In the genomic region with DNA sequence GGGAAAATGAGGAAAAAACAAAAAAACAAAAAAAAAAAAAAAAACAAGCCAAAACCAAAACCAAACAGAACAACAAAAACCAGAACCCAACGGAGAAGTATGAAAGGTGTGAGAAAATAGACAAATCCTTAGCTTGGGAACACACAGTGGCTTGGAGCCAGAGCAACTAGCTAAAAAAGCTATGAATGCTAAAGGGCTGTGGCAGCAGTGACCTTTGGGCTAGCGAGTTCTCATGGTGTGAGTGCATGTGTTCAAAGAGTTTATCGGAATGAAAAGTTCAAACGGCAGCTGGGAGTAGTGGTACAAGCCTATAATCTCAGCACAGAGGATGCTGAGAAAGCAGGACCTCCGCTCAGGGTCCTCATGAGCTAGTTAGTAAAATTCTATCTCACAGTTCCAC, we compare ENCODE assay signal across 13 mouse cellular contexts. TPM values are rescaled to one million over a fixed set of nuclear protein-coding genes. Genes with fewer than 3 reads are reported as not detected.
DNase-seq lines count a peak whose midpoint lies in the region; ATAC-seq and TF ChIP-seq lines count a peak whose summit lies in the region.
"Had no signal": no experiment of that assay in that cellular context is flagged by ENCODE, and none has a peak within 500 bp of the region (broad histone marks: within the 10 kb centered on the region; RNA-seq: fewer than 3 reads in every experiment).

No protein-coding gene starts in this region.

- TF ChIP-seq CTCF in midbrain, postnatal 0 days (IDR thresholded peaks at IDR 0.05): no peak

- H3K9ac ChIP-seq in midbrain, embryonic 11.5 days (ENCODE audit: low read length): no peak overlapping the region
- H3K9ac ChIP-seq in midbrain, postnatal 0 days (replicated peaks; ENCODE audit: low read length, poor library complexity, severe bottlenecking): no peak overlapping the region
- H3K9ac ChIP-seq: embryonic facial prominence, embryonic 12.5 days; hindbrain, embryonic 13.5 days; lung, embryonic 15.5 days had no signal

- H3K9me3 ChIP-seq in midbrain, embryonic 11.5 days (ENCODE audit: control insufficient read depth, low read length): no peaks in the 10 kb centered on the region
- no peaks in the 10 kb centered on the region for H3K9me3 ChIP-seq in midbrain, postnatal 0 days (ENCODE audit: low read length)
- H3K9me3 ChIP-seq: embryonic facial prominence, embryonic 12.5 days; hindbrain, embryonic 13.5 days; lung, embryonic 15.5 days had no signal

- H3K4me2 ChIP-seq in midbrain, embryonic 11.5 days: no peak overlapping the region
- H3K4me2 ChIP-seq in midbrain, postnatal 0 days (ENCODE audit: low read depth, low read length, poor library complexity, severe bottlenecking): no peak overlapping the region
- H3K4me2 ChIP-seq: embryonic facial prominence, embryonic 12.5 days; hindbrain, embryonic 13.5 days; lung, embryonic 15.5 days had no signal

- WGBS in midbrain, embryonic 11.5 days: 85% methylated on average over 5 of the region's 5 CpGs
- 88% methylated on average over 5 of the region's 5 CpGs for WGBS in midbrain, postnatal 0 days

- H3K27ac ChIP-seq in midbrain, embryonic 11.5 days (ENCODE audit: low read depth, low read length): no peak overlapping the region
- no peak overlapping the region for H3K27ac ChIP-seq in midbrain, postnatal 0 days (ENCODE audit: low read depth, low read length)
- H3K27ac ChIP-seq: embryonic facial prominence, embryonic 12.5 days; hindbrain, embryonic 13.5 days; lung, embryonic 15.5 days had no signal

- H3K27me3 ChIP-seq in midbrain, embryonic 11.5 days (ENCODE audit: control insufficient read depth, insufficient read depth, low read length): no peaks in the 10 kb centered on the region
- H3K27me3 ChIP-seq in midbrain, postnatal 0 days (ENCODE audit: insufficient read depth, low read length): no peaks in the 10 kb centered on the region
- H3K27me3 ChIP-seq: embryonic facial prominence, embryonic 12.5 days; hindbrain, embryonic 13.5 days; lung, embryonic 15.5 days had no signal

- no peak overlapping the region for H3K4me3 ChIP-seq in midbrain, embryonic 11.5 days (ENCODE audit: low read depth, low read length)
- H3K4me3 ChIP-seq in midbrain, postnatal 0 days (ENCODE audit: low read depth, low read length): no peak overlapping the region
- H3K4me3 ChIP-seq: embryonic facial prominence, embryonic 12.5 days; hindbrain, embryonic 13.5 days; lung, embryonic 15.5 days had no signal

- ATAC-seq in midbrain, embryonic 11.5 days (ENCODE audit: low FRiP score): no peak
- ATAC-seq in midbrain, postnatal 0 days (ENCODE audit: low FRiP score): no peak

- H3K4me1 ChIP-seq in midbrain, embryonic 11.5 days (ENCODE audit: control insufficient read depth, insufficient read depth, low read length): no peaks in the 10 kb centered on the region
- H3K4me1 ChIP-seq in midbrain, postnatal 0 days (ENCODE audit: insufficient read depth, low read length): no peaks in the 10 kb centered on the region

- DNase-seq in cerebellum, adult 11-12 months: peak; percentile 10
- no peak for DNase-seq in cerebellum, adult 11 months
- peak; percentile 47 for DNase-seq in heart, adult 8-10 months (ENCODE audit: low spot score)
- DNase-seq in heart, adult 11 months: no peak
- DNase-seq in midbrain, embryonic 11.5 days (ENCODE audit: low spot score, missing footprints): peak; percentile 14
- DNase-seq in midbrain, postnatal 0 days (ENCODE audit: low spot score): no peak
- DNase-seq in right cerebral cortex, postnatal 36 days (ENCODE audit: low spot score in 2 of 2): no peak
- DNase-seq in embryo, embryonic 9.5 days (ENCODE audit: extremely low spot score): no peak
- DNase-seq: midbrain, embryonic 14.5 days; thymus, postnatal 4 days had no signal

- H3K36me3 ChIP-seq in midbrain, embryonic 11.5 days (ENCODE audit: control insufficient read depth, insufficient read depth, low read length): peaks cover 4% of the 10 kb centered on the region; the same call in 1 of the 2 replicates
- peaks cover 14% of the 10 kb centered on the region for H3K36me3 ChIP-seq in midbrain, postnatal 0 days (ENCODE audit: insufficient read depth, low read length)

RNA-seq across cellular contexts. Expression of gene Foxo3, which starts 12.4 kb away (rescaled TPM):
- 10 to 100 TPM; 67.9 to 93.5 (median 80.4) TPM for total RNA-seq in heart, adult 8-10 months (2022)
- polyA plus RNA-seq in midbrain, embryonic 11.5 days (2014; fragmentation: Nextera tagmentation; extraction: Ambion mirVana): 4.0 and 4.6 TPM in 2 replicates
- total RNA-seq in midbrain, postnatal 0 days (2014; rRNA removed): 37.7 and 42.9 TPM in 2 replicates
- polyA plus RNA-seq in midbrain, postnatal 0 days (2015; fragmentation: Nextera tagmentation; extraction: Ambion mirVana): 6.5 and 6.6 TPM in 2 replicates

Comparison
In these comparisons a context has a peak if more than half of its experiments do, and no peak if none do; other contexts are left out.
1. DNase-seq: peak in cerebellum, adult 11-12 months (single experiment), heart, adult 8-10 months (single experiment) and midbrain, embryonic 11.5 days (single experiment); none in cerebellum, adult 11 months (single experiment), heart, adult 11 months (single experiment), midbrain, postnatal 0 days (single experiment), right cerebral cortex, postnatal 36 days (0 of 2) and embryo, embryonic 9.5 days (single experiment).